Mouse (Mus musculus): Measurements from ENCODE around the gene Acot11.

- TF ChIP-seq CTCF (IDR thresholded peaks at IDR 0.05) = no peak
- TF ChIP-seq POLR2A (IDR thresholded peaks at IDR 0.05; ENCODE audit: insufficient read depth, low read depth, low read length) = no peak
These were observed 84.2 kb downstream of the Acot11 start for GRCm38 (mm10) chr4:106720631-106721030.

Data from heart, adult 2 months (tissue).